Mouse (Mus musculus) neural tube, embryonic 10.5 days (tissue): ENCODE data around the gene Gm17334.

Source experiments
- DNase-seq: peaks from one replicate; pipeline ENCODE4 v3.0.0-alpha.2; 2017; ENCODE audit warnings: low spot score; ENCODE audit errors: extremely low spot score

The Gm17334 gene

DNA sequence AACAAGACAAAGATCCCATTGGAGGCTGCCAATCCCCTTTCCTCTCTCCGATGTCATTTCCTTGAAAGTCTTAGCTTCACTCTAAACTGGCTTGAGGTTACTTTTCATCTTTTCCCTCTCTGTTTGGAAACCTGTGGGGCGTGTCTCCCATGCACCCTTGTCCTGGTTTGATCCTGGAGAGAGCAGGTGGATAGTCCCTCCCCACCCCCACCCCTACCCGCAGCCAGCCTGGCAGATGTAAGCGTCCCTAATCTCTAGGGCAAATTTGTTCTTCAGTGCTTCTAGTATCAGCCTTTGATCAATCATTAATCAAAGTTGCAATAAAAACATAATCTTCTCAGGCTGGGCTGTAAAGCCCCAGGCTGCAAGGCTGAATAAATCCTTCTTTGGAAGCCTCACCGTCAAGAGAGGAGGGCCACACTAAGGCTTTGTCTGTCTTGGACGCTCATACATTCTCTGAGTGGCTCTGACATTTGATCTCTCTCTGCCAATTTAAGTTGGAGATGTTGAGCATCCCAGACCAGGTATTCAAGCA is 24.5 kb upstream of the Gm17334 start:
- DNase-seq, result no peak

DNA sequence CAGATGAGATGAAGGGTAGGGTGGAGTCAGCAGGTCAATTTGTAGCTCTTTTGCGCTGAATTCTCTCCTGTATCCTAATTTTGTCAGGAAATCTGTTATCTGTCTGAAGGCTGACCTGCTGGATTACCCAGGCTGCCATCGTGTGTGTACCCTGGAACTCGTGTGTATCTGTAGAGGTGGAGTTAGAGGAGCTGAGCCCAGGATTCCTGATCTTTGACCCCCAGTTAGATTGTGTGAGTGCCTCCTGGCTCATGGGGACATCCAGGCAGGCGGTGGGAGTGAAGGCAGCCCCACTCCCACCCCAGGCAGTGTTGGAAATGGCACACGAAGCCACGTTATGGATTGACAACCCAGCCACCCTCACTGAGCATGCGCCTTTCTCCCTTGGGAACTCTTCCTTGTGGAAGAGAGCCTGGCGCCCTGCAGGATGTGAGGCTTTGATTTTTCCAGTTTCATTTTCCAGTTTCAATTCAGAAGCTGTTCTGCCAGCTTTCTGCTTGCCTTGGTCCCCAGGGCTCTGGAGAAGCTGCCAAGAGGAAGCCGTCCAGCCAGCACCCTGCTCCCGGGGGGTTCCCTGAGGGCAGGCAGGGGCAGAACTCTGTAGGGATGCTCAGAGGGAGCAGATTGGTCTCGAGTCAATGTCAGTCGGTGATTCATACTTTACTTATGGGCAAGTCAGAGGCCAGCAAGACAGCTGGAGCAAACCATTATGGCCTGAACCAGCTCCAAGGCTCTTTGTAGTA is 23.6 kb upstream of the Gm17334 start:
- no peak for DNase-seq

DNA sequence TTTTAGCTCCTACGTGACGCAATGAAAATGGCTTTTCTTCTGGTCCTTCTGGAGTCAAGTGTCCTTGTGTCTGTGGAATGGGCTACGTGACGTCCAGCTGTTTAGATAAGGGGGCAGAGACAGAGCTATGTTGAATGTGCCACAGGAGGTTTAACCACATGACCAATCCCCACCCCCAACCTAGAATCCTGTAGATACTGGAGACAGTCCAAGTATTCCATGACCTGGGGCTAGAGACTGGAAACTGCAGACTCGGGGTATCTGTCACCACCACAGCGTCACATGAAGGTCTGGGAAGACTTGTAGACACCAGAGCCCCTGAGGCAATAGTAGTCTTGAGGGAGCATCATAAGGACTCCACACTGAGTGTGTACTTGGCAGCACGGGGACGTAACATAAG is 22.8 kb upstream of the Gm17334 start:
- no peak for DNase-seq

DNA sequence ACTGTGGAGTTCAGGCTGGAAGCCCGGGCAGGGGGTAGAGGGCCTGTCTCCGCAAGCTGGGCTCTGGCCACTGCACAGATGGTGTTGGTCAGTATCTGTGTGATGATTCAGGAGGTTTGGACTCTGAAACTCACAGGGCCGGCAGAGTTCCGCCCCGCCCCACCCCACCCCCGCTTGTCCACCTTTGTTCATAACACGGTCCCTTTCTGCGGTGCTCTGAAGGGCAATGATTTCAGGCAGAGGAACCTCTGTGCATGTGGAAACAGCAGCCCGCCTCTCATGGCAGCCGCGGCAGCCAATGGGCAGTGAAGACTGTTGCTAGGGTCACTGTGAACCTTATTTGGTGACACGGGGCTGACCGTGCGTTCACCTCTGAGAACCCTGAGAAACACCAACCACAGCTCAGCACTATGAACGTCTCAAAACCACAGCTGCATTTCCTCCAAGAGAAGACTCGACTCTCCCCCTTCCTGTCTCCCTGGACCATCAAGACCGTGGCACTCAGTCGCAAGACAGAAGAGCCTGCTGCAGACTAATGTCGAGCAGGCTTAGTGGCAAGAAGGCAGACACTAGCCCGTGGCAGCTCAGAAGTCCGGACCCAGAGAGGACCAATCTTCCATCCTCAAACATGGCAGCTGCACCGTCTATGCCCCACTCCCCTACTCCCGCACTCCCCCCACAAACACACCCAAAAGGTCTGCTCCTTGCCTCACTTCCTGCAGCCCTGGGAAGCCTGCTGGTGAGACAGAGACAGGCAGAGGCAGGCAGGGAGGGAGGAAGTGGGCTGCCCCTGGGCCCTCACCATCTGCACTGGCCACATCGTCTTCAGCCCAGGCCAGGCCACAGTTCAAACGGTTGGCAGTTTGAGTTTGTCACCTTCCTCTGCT is 21.9 kb upstream of the Gm17334 start:
- DNase-seq, result peak; percentile 29

DNA sequence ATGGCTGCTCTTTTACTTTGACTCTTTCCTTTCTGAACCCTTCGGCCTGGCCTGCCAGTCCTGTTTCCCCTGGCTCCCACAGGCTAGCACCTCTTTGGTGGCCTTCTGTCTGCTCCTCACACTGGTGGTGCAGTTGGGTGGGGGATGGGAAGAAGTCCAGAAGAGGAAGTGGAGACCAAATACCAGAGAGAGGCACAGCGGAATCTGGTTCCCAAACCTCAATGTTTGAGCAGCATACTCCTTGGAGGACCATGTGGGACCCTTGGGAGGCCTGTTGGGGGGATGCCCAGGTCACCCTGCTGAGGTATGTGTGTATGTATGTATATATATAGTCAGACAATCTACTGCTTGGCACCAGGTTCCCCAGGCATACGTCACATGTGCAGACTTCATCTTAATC is 21.0 kb upstream of the Gm17334 start:
- no peak for DNase-seq

DNA sequence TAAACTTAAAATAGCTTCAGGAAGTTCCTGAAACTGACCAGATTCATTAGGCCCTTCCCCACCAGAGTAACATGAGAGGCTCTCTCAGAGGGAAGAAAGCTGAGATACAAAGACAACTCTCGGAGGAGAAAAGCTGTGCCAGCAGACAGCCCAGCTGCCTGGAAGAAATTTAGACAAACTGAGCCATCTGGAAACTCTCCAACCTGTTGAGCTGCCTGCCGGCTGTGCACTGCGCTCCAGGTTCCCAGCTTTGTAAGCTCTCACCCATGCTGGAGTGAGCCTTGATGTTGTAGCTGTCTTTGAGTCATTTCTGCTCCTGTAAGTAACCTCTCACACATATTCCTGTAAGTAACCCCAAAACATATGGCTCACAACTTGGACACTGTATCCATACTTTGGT is 20.0 kb upstream of the Gm17334 start:
- DNase-seq, result no peak

DNA sequence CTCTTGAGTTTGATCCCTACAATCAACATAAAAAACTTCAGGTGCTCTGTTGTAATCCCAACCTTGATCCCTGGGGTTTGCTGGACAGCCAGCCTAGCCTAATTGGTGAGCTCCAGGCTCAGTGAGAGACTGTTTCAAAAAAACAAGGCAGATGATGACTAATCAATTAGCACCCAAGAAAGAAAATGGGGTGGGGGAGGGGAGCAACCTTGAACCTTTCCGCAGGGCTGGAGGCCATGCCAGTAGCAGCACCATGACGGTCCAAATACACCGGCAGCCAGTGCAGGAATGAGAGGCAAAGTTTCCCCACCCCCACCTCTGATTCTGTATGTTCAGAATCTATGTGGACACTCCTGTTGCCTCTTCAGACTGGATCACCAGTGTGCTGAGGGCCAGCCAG is 16.3 kb upstream of the Gm17334 start:
- no peak for DNase-seq

DNA sequence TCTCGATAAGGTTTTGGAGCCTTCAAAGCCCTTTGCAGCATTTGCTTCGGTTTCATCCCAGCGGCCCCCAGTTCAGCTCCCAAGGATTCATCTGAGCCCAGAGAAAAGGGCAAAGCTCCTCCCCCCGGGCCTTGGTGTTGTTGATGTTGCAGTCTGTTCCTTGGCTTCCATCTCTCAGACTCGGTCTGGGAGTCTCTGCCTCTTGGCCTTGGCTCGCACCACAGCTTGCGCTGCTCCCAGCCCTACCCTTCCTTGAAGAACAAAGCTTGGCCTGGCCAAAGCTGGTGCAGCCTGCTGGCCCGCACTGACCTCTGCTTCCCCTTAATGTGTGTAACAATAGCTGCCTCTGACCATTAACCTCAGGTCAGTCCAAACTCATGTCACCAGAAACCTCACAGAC is 15.2 kb upstream of the Gm17334 start:
- no peak for DNase-seq

DNA sequence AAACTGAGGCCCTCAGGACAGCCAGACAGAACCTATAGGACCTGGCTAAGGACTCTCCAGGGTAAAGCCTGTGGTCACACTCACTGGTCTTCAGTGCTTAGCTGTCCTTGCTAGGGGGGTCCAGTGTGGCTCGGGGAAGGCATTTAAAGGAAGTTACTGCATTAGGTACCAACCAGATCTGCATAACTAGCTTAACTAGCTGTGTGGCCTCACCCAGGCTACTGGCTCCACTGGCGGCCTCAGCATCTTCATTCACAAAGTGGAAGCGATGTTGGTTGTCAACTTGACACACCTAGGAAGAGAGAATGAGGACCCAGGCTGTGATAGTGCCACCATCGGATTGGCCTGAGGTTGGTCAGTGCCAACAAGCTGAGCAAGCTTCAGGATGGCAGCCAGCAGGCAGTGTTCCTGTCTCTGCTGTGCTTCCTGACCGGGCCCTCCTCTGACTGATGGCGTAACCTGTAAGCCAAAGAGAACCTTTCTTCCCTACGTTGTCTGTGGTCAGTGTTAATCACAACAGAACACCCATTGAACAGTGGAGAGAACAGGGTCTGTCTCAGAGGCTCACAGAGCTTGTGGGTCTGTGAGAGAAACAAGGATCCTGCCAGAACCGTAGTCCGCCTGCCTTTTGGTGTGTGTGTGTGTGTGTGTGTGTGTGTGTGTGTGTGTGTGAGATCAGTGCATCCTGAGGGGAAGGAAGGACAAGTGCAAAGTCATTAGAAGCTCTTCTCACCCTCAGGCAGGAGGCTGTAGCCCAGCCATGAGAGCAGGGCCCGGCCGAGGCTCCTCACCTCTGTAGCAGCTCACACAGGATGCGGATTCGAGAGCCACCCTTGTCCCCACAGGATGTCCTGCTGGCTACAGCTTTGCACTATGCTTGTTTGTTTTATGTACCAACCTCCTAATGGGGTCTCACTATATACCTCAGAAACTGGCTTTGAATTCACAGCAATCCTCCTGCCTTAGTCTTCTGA is 13.4 kb upstream of the Gm17334 start:
- no peak for DNase-seq

DNA sequence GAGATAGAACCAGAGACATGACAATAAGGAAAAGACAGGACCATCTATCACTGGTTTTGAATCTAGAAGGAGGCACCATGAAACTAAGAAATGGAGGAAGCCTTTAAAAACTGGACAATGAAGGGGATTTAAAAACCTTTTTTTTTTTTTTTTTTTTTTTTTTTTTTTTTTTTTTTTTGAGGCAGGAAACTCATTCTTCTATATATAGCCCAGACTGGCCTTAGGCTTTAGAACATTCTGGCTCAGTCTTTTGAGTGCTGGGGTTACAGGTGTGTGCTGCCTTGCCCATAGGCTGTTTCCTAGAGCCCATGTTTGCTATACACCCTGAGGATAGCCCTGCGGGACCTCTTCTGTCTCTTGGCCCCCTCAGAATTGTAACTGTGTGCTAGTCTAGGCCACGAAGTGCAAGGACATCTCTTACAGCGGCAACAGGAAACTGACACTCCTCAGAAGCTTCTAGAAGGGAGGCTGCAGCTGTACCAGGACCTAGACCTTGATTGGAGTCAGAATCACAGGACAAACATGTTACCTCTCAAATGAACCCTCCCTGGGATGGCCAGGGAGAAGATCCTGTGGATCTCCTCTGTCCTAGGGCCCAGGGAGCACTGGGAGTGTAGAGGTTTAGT is 12.4 kb upstream of the Gm17334 start:
- DNase-seq, result no peak

DNA sequence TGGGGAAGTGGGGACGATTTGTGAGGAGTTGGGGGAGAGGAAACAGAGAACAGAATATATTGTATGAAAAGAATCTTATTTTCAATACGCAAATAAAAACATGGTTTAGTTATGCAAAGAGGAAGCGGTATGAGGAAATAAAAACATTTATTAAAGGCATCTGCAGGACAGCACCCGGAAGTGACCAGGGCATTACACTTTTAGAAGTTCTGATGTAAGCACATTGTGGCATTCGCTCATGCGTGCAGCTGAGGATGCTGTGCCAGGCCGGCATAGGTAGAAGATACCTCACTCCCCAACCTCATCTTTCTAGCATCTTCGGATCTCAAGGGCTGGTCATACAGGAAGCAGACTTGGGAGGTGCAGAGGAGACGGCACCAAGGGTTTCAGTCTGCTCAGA is 10.3 kb upstream of the Gm17334 start:
- no peak for DNase-seq

DNA sequence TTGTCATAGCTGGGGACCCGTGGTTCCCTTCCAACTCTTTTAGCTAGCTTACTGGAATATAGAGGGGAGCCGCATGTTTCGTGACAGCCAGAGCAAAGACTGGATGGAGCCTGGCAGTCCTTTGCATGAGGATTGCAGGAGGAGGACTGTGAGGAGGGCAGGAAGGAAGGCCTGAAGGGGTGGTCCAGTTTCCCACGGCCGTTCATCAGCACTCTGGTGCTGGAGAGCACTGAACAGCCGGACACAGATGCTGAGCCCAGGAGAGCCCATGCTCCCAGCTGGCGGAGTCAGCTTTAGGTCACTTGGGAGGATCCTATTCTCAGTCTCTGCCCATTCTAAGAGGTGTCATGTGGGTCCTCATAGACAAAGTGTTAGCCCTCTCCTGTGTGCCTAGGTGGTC is 9.0 kb upstream of the Gm17334 start:
- DNase-seq, result no peak

DNA sequence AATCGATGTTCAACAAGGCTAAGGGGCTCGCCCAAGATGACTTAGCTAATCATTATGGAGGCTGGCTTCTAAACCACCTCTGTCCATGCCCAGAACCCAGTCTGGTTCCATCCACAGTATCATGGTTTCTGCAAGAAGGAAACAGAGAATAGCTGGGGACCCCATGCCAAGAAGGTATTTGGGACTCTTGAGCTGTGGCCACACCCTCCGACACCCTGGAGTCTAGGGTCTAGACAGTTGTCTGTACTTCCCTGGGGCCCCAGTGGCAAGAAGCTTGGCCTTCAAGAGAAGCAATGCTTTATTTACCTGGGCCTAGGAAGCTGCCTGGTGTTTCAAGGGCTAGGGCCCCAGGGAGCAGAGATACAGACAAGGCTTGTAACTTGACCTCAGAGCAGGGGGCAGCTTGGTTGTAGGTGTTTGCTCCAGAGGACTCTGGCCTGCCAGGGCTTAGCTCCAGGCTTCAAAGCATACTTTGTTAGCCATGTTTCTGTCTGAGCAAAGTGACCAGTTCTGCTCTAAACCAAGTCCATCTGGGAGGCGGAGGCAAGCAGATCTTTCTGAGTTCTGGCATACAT is 8.3 kb upstream of the Gm17334 start:
- DNase-seq, result no peak

DNA sequence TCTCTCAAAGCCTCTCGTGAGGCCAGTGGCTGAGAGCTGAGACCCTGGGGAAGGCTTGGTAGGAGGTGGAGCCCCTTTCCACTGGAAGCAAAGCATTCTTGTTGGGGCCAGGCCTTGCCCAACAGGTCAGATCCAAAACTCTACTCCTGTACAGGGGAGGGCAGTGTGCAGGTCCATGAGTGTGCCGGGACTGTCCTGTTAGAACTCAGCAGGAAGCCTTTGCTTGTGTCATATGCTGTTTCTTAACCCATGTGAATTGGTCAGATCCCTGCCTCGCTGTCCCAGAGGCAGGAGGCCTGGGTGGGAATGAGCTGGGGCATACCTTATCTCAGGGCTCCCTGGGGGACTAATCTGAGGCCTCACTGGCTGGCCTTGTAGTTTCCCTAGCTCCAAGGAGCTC is 7.3 kb upstream of the Gm17334 start:
- DNase-seq, result no peak

DNA sequence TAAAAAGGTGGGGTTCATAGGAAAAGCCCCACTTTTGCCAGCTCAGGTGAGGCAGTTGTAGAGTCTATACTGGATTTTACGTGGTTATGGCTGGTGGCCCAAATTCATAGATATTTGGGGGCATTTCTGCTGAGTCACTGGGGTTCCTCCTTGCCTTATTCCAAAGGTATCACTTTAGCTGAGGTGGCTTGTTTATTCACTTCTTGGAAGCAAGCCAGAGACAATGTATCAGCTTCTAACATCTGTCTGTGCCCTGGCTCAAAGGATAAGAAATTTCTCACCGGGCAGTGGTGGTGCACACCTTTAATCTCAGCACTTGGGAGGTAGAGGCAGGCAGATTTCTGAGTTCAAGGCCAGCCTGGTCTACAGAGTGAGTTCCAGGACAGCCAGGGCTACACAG is 6.8 kb upstream of the Gm17334 start:
- no peak for DNase-seq

DNA sequence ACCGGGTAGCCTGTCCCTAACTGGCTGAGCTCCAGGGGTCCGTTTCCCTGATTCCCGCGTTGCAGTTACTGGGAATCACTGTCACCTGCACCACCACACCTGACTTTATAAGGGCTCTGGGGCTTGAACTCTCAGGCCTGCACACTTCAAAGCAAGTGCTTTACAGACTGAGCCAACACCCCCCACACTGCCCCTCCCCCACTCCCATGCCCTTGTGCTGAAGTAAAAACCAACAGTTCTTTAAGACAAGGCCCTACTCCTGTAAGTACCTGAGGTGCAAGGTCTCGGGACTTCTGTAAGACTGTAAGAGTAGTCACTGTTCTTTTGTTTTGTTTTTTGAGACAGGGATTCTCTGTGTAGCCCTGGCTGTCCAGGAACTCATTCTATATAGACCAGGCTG is 5.5 kb upstream of the Gm17334 start:
- no peak for DNase-seq

DNA sequence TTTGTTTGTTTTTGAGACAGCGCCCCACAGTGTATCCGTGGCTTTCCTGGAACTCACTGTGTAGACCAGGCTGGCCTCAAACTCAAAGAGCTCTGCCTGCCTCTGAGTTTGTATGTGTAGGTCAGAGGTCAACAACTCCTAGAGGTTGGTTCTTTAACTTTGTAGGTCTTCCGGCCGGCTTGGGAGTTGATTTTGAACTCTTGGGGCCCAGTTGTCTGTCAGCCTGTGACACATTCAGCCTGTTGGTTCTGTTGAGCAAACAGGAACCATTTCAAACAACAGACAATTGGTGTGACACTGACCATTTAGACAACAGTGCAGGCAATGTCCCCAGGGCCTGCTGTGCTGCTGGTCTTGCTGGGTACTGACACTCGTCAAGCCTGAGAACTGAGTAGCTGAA is 4.7 kb upstream of the Gm17334 start:
- no peak for DNase-seq

DNA sequence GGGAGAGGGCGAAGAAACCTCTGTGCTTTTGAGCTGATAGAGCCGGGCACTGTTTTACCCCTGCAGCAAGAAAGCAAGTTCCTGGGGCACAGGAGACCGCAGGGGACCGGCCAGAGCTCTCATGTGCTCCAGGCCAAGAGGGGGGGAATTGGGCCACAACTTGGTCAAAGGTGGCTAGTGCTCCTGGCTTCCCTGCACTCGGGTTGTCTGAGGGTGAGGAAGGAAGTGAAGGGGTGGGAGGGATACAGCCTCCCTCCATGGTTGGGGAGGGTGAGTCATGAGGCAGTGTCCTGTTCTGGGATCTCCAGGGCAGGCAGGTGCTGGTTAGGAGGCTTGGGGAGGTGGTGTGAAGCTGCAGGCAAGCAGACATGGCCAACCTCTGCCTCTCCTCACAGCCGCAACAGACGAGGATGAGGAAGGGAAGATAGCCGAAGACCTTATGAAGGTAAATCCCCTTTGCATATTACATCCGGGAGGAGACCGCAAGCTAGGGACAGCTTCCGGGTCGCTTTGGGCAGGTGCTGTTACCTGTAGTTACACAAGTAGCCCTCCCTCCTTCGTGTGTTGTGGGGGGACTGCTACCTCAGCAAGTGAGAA is 1.8 kb upstream of the Gm17334 start:
- no peak for DNase-seq

DNA sequence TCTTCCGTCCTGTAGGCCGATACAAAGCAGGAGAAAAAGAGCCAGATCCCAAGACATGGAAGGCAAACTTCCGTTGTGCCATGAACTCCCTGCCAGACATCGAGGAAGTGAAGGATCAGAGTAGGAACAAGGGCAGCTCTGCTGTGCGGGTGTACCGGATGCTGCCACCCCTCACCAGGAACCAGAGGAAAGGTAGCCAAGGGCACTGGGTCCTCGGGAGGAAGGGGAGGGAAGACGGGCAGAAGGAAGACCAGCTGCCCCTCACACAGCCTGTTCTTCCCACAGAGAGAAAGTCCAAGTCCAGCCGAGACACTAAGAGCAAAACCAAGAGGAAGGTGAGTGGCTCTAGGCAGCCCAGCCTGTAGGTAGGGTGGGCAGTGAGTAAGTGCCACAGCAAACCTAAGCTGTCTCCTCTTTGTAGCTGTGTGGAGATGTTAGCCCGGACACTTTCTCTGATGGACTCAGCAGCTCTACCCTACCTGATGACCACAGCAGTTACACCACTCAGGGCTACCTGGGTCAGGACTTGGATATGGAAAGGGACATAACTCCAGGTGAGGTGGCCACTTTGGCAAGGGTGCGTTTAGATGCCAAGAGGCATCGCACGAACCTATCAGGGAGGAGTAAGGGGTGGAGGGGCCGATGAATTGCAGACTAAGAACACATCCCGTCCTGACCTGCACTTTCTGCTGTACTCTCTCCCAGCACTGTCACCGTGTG is 814 bp upstream of the Gm17334 start:
- no peak for DNase-seq

DNA sequence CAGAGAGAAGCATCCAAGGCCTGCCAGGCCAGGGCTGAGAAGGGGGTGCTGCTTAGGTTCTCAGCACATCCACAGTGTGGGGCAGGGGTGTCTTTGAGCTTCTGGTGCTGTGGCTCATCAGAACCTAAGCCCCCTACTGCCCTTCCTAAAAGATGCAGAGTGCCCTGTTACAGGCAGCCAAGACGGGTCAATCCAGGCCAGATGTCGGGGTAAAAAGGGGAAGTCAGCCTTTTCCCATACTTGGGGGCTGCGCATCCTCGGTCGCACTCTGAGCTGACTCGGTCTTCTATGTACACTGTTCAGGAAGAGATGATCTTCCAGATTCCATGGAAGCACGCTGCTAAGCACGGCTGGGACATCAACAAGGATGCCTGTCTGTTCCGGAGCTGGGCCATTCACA is 451 bp downstream of the Gm17334 start:
- DNase-seq, result no peak
